Mouse (Mus musculus) heart, adult 2 months (tissue): ENCODE measurements at regions not wholly inside any gene's neighbourhood (a gene's known extent, or its start where the extent isn't known, plus 50 kb on each side); places are given as distances from the start of the nearest gene placed in this dataset.

Experiments used
- DNase-seq, 2 experiments: peaks; one replicate each; pipeline ENCODE4 v3.0.0; 2021
- H3K27ac ChIP-seq: fragments of 200-600 bp; 2 replicates; pipeline ENCODE4 v1.8.1; 2022
- H3K27me3 ChIP-seq: fragments of 200-500 bp; 2 replicates; pipeline ENCODE4 v1.6.1; 2012; ENCODE audit warnings: mild to moderate bottlenecking, low read length, inconsistent platforms, mixed read lengths; ENCODE audit not compliant: control insufficient read depth, insufficient read depth
- H3K36me3 ChIP-seq: fragments of 200-500 bp; 2 replicates; pipeline ENCODE4 v1.6.1; 2012; ENCODE audit warnings: low read length, inconsistent platforms; ENCODE audit not compliant: control insufficient read depth, insufficient read depth
- H3K4me1 ChIP-seq: fragments of 200-500 bp; 2 replicates; pipeline ENCODE4 v1.6.1; 2011; ENCODE audit warnings: low read length; ENCODE audit not compliant: control insufficient read depth, insufficient read depth
- H3K4me3 ChIP-seq: fragments of 200-600 bp; 2 replicates; pipeline ENCODE4 v1.8.1; 2022
- H3K79me2 ChIP-seq: fragments of 200-500 bp; replicated peaks from 2 replicates; pipeline ENCODE4 v1.6.1; 2012; ENCODE audit warnings: mild to moderate bottlenecking, inconsistent platforms, low read length, moderate library complexity, mixed read lengths; ENCODE audit not compliant: control insufficient read depth, insufficient read depth
- H3K9ac ChIP-seq: fragments of 200-500 bp; 2 replicates; pipeline ENCODE4 v1.6.1; 2012; ENCODE audit warnings: low read depth, mild to moderate bottlenecking, control low read depth, inconsistent platforms, low read length, mixed read lengths
- CTCF ChIP-seq: fragments of 200-600 bp; IDR thresholded peaks from 2 replicates; pipeline ENCODE4 v1.8.1; 2022; ENCODE audit warnings: antibody characterized with exemption, mild to moderate bottlenecking, moderate library complexity
- EP300 ChIP-seq: fragments of 200-500 bp; IDR thresholded peaks from 2 replicates; pipeline ENCODE4 v1.6.1; 2011; ENCODE audit warnings: low read depth, low read length, control low read depth; ENCODE audit not compliant: insufficient read depth
- POLR2A ChIP-seq: fragments of 200-500 bp; IDR thresholded peaks from 2 replicates; pipeline ENCODE4 v1.6.1; 2011; ENCODE audit warnings: mild to moderate bottlenecking, low read depth, low read length, control low read depth; ENCODE audit not compliant: insufficient read depth
- WGBS: fragments of 180-500 bp; shearing (Covaris S2); methylation state at CpG from one replicate; pipeline ENCODE4 v1.1.7; 2018; 5-methylcytosine and 5-hydroxymethylcytosine counted together
- intact Hi-C: fragments of 180-260 bp; cut with DNase I; formaldehyde crosslinking; loops from one replicate; pipeline ENCODE4 v1.15.1; 2025

- 30% methylated on average over 12 of the region's 12 CpGs for WGBS
- intact Hi-C loops: loop anchor here (2.0 to 5.0 kb wide), 2 partner anchors 317 to 664 kb away; partner anchors contain the start of gene Ephb1
- no peak for TF ChIP-seq CTCF
- no peak for TF ChIP-seq EP300
- TF ChIP-seq POLR2A: no peak
- no peak overlapping the region for H3K9ac ChIP-seq
- no peak overlapping the region for H3K27ac ChIP-seq
- no peaks in the 10 kb centered on the region for H3K27me3 ChIP-seq
- DNase-seq: no peak
- no peaks in the 10 kb centered on the region for H3K36me3 ChIP-seq
- no peaks in the 10 kb centered on the region for H3K4me1 ChIP-seq
- H3K4me3 ChIP-seq: no peak overlapping the region
- no peaks in the 10 kb centered on the region for H3K79me2 ChIP-seq
These were observed 171.2 kb upstream of the 9630041A04Rik start for GRCm38 (mm10) chr9:101690402-101690861.

- Histone ChIP-seq H3K9ac (no peak overlapping the region), H3K27ac (no peak overlapping the region), H3K4me3 (no peak overlapping the region), H3K4me1 (no peaks in the 10 kb centered on the region), H3K79me2 (no peaks in the 10 kb centered on the region), H3K27me3 (no peaks in the 10 kb centered on the region), H3K36me3 (no peaks in the 10 kb centered on the region)
- WGBS: 18% methylated on average over 11 of the region's 11 CpGs
- peak; percentile 58 to 79 for DNase-seq
- intact Hi-C loops: loop anchor here (2.0 to 5.0 kb wide), 3 partner anchors 318 to 855 kb away; partner anchors contain the start of gene Ephb1
- no peak for TF ChIP-seq EP300
- TF ChIP-seq CTCF: peak; percentile 92
These were observed 171.9 kb upstream of the 9630041A04Rik start for GRCm38 (mm10) chr9:101689532-101690401.

DNA sequence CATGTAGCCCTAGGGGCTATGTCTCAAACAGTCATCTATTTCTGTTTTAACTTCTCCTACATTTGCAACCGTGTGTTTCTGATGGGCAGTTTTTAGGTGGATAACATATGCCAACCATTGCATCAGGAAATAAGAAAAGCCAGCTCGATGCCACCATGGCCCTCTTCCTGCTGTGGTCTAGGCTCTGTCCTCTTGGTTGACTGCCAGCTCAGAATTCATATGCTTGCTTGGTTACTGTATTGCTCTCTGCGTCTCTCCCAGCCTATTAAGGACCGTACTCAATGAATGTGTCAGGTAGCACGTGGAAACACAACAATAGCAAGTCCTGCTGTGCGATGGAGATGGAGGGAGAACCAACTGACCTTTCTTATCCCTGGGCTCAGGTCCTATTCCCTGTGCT is 174.4 kb upstream of the 9630041A04Rik start:
- no peak overlapping the region for H3K9ac ChIP-seq
- H3K4me3 ChIP-seq: no peak overlapping the region
- no peaks in the 10 kb centered on the region for H3K27me3 ChIP-seq
- no peak for TF ChIP-seq EP300
- no peak for TF ChIP-seq CTCF
- TF ChIP-seq POLR2A: no peak
- no peak overlapping the region for H3K27ac ChIP-seq
- no peak for DNase-seq
- H3K79me2 ChIP-seq: no peaks in the 10 kb centered on the region
- H3K36me3 ChIP-seq: no peaks in the 10 kb centered on the region
- H3K4me1 ChIP-seq: no peaks in the 10 kb centered on the region
- intact Hi-C loops: no loop called here
- WGBS: 79% methylated on average over 6 of the region's 6 CpGs

- Histone ChIP-seq H3K9ac (no peak overlapping the region), H3K27me3 (no peaks in the 10 kb centered on the region), H3K79me2 (no peaks in the 10 kb centered on the region), H3K4me3 (no peak overlapping the region), H3K36me3 (no peaks in the 10 kb centered on the region; the same call in 1 of the 2 replicates), H3K27ac (peak overlapping the region; percentile 58), H3K4me1 (peaks cover 1% of the 10 kb centered on the region; the same call in 1 of the 2 replicates)
- DNase-seq: peak in 1 of 2 experiments; percentile 45
- intact Hi-C loops: loop anchor here (5.0 kb wide), 1 partner anchor 265 kb away; no protein-coding TSS in a partner anchor
- TF ChIP-seq EP300 (no peak), POLR2A (no peak), CTCF (no peak)
- WGBS: 50% methylated on average over 2 of the region's 2 CpGs
These were observed 184.1 kb upstream of the 9630041A04Rik start for GRCm38 (mm10) chr9:101677563-101677962.

- Histone ChIP-seq H3K27me3 (no peaks in the 10 kb centered on the region), H3K4me1 (no peaks in the 10 kb centered on the region), H3K4me3 (no peak overlapping the region), H3K79me2 (no peaks in the 10 kb centered on the region), H3K36me3 (no peaks in the 10 kb centered on the region), H3K9ac (no peak overlapping the region), H3K27ac (no peak overlapping the region)
- 64% methylated on average over 1 of the region's 1 CpGs for WGBS
- no peak for DNase-seq
- TF ChIP-seq CTCF (no peak), EP300 (no peak), POLR2A (no peak)
- intact Hi-C loops: no loop called here
These were observed 191.5 kb upstream of the 9630041A04Rik start for GRCm38 (mm10) chr9:101670111-101670510.

DNA sequence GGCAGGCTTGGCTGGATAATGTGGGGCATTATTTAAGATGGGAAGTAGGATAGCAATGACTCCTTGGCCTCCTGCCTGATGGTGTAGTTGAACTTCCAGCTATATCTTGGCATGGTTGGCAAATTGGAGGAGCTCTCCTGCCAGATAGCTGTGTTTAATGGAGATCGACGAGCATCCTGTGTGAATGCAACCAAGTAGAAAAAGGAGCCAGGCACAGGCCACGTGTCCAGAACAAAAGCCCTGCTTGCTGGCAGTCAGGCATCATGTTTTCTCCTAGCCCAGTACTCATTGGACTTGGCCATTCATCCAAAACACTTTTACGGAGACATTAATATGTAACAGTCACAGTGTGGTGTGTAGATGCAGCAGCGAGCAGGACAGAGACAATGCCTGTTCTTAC is 211.8 kb upstream of the 9630041A04Rik start:
- intact Hi-C loops: no loop called here
- Histone ChIP-seq H3K4me3 (no peak overlapping the region), H3K79me2 (no peaks in the 10 kb centered on the region), H3K36me3 (no peaks in the 10 kb centered on the region), H3K4me1 (no peaks in the 10 kb centered on the region), H3K27ac (no peak overlapping the region), H3K9ac (no peak overlapping the region), H3K27me3 (no peaks in the 10 kb centered on the region)
- TF ChIP-seq POLR2A (no peak), CTCF (no peak), EP300 (no peak)
- 77% methylated on average over 5 of the region's 5 CpGs for WGBS
- DNase-seq: no peak
